Comparison of ENCODE assay signal across 13 mouse cellular contexts in the genomic region with DNA sequence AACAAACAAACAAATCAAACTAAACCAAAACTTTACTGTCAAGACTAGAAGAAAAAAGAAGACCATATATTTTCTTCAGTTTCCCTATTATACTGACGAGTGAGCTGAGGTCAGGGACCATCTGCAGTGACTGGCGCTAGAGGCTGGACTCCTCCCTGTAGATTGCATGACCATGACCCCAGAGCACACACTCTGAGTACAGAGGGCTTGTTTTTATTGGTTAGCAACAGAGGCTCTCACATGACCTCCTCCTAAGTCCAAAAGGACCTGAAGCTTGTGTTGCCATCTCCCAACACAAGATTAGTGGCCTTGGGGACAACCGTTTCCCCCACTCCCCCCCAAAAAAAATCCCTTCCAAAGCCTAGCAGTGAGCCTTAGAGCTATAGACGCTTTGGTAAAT. TPM values are rescaled to one million over a fixed set of nuclear protein-coding genes. Genes with fewer than 3 reads are reported as not detected.
DNase-seq lines count a peak whose midpoint lies in the region; ATAC-seq lines count a peak whose summit lies in the region.
"Had no signal": no experiment of that assay in that cellular context is flagged by ENCODE, and none has a peak within 500 bp of the region (broad histone marks: within the 10 kb centered on the region; RNA-seq: fewer than 3 reads in every experiment).

No protein-coding gene starts in this region.

- H3K4me2 ChIP-seq in forebrain, embryonic 15.5 days (replicated peaks) = no peak overlapping the region; the same call in 1 of the 2 replicates
- no peak overlapping the region for H3K4me2 ChIP-seq in forebrain, embryonic 12.5 days
- no peak overlapping the region for H3K4me2 ChIP-seq in liver, embryonic 12.5 days
- H3K4me2 ChIP-seq: hindbrain, embryonic 14.5 days had no signal

- DNase-seq in kidney, postnatal 14 days = peak; percentile 26
- no peak for DNase-seq in kidney, postnatal 4 days
- no peak for DNase-seq in right cerebral cortex, postnatal 4 days
- DNase-seq in ovary, postnatal 10 days (ENCODE audit: low spot score) = no peak
- DNase-seq: embryo, embryonic 11 days had no signal

- peak overlapping the region; percentile 72 for H3K27ac ChIP-seq in forebrain, embryonic 15.5 days (replicated peaks)
- no peak overlapping the region for H3K27ac ChIP-seq in forebrain, embryonic 12.5 days
- peak overlapping the region; percentile 93 for H3K27ac ChIP-seq in brown adipose tissue, adult 24 weeks (replicated peaks; ENCODE audit: low read depth, low read length)
- peak overlapping the region; percentile 72 for H3K27ac ChIP-seq in liver, embryonic 12.5 days
- H3K27ac ChIP-seq: hindbrain, embryonic 14.5 days; macrophage had no signal

- H3K27me3 ChIP-seq in forebrain, embryonic 15.5 days = no peaks in the 10 kb centered on the region
- H3K27me3 ChIP-seq in forebrain, embryonic 12.5 days = no peaks in the 10 kb centered on the region
- H3K27me3 ChIP-seq in liver, embryonic 12.5 days (replicated peaks) = no peaks in the 10 kb centered on the region

- no peaks in the 10 kb centered on the region for H3K9me3 ChIP-seq in forebrain, embryonic 15.5 days
- H3K9me3 ChIP-seq in forebrain, embryonic 12.5 days = no peaks in the 10 kb centered on the region
- H3K9me3 ChIP-seq in liver, embryonic 12.5 days (replicated peaks) = no peaks in the 10 kb centered on the region

- H3K4me3 ChIP-seq in forebrain, embryonic 15.5 days = no peak overlapping the region
- no peak overlapping the region for H3K4me3 ChIP-seq in forebrain, embryonic 12.5 days (replicated peaks)
- peak overlapping the region; percentile 26 for H3K4me3 ChIP-seq in brown adipose tissue, adult 24 weeks (ENCODE audit: insufficient read depth, low read depth, low read length)
- H3K4me3 ChIP-seq in liver, embryonic 12.5 days = no peak overlapping the region

- 74% methylated on average over 4 of the region's 4 CpGs for WGBS in forebrain, embryonic 15.5 days
- WGBS in forebrain, embryonic 12.5 days = 91% methylated on average over 4 of the region's 4 CpGs
- 59% methylated on average over 4 of the region's 4 CpGs for WGBS in liver, embryonic 12.5 days (ENCODE audit: insufficient replicate concordance)

- peaks cover 15% of the 10 kb centered on the region for H3K4me1 ChIP-seq in forebrain, embryonic 15.5 days
- H3K4me1 ChIP-seq in forebrain, embryonic 12.5 days = no peaks in the 10 kb centered on the region
- H3K4me1 ChIP-seq in brown adipose tissue, adult 24 weeks (ENCODE audit: control insufficient read depth, insufficient read depth, insufficient read length, low read length) = peaks cover 21% of the 10 kb centered on the region
- H3K4me1 ChIP-seq in liver, embryonic 12.5 days = peaks cover 26% of the 10 kb centered on the region

- H3K9ac ChIP-seq in forebrain, embryonic 15.5 days (replicated peaks) = no peak overlapping the region
- H3K9ac ChIP-seq in forebrain, embryonic 12.5 days = no peak overlapping the region
- no peak overlapping the region for H3K9ac ChIP-seq in liver, embryonic 12.5 days
- H3K9ac ChIP-seq: hindbrain, embryonic 14.5 days had no signal

- H3K36me3 ChIP-seq in forebrain, embryonic 15.5 days = peaks cover 31% of the 10 kb centered on the region
- peaks cover 39% of the 10 kb centered on the region for H3K36me3 ChIP-seq in forebrain, embryonic 12.5 days (replicated peaks)
- H3K36me3 ChIP-seq in liver, embryonic 12.5 days = no peaks in the 10 kb centered on the region

- ATAC-seq in forebrain, embryonic 15.5 days (replicated peaks) = no peak
- no peak for ATAC-seq in forebrain, embryonic 12.5 days (ENCODE audit: low FRiP score)
- ATAC-seq in liver, embryonic 12.5 days = peak; percentile 43; the same call in 1 of the 2 replicates
- ATAC-seq: CD4-positive, CD25-positive, alpha-beta regulatory T cell, adult 4 months had no signal

RNA-seq across cellular contexts. Expression of a gene that starts 10.3 kb away (rescaled TPM):
- 19.2 and 21.3 TPM in 2 replicates for polyA plus RNA-seq in forebrain, embryonic 15.5 days (2015; fragmentation: Nextera tagmentation; extraction: Ambion mirVana)
- polyA plus RNA-seq in forebrain, embryonic 12.5 days (2016; fragmentation: Nextera tagmentation; extraction: Ambion mirVana) = 21.3 and 22.3 TPM in 2 replicates
- polyA plus RNA-seq in brown adipose tissue, adult 24 weeks (2012; ENCODE audit: insufficient read depth, insufficient read length, missing spikeins) = 89.1 and 91.8 TPM in 2 replicates
- 19.0 and 21.1 TPM in 2 replicates for polyA plus RNA-seq in liver, embryonic 12.5 days (2016; fragmentation: Nextera tagmentation; extraction: Ambion mirVana)

RNA-seq across cellular contexts. Expression of a gene that starts 10.5 kb away (rescaled TPM):
- polyA plus RNA-seq in forebrain, embryonic 15.5 days (2015; fragmentation: Nextera tagmentation; extraction: Ambion mirVana) = 34.5 and 37.4 TPM in 2 replicates
- 11.5 and 17.3 TPM in 2 replicates for polyA plus RNA-seq in forebrain, embryonic 12.5 days (2016; fragmentation: Nextera tagmentation; extraction: Ambion mirVana)
- polyA plus RNA-seq in brown adipose tissue, adult 24 weeks (2012; ENCODE audit: insufficient read depth, insufficient read length, missing spikeins) = 4.8 and 8.4 TPM in 2 replicates
- 0.20 and 0.56 TPM in 2 replicates for polyA plus RNA-seq in liver, embryonic 12.5 days (2016; fragmentation: Nextera tagmentation; extraction: Ambion mirVana)
- polyA plus RNA-seq: CD4-positive, CD25-positive, alpha-beta regulatory T cell, adult 4 months had no signal

RNA-seq across cellular contexts. Expression of a gene that starts 13.4 kb away (rescaled TPM):
- polyA plus RNA-seq in forebrain, embryonic 15.5 days (2015; fragmentation: Nextera tagmentation; extraction: Ambion mirVana) = 7.4 TPM in 2 replicates
- polyA plus RNA-seq in forebrain, embryonic 12.5 days (2016; fragmentation: Nextera tagmentation; extraction: Ambion mirVana) = 7.3 and 7.6 TPM in 2 replicates
- polyA plus RNA-seq in brown adipose tissue, adult 24 weeks (2012; ENCODE audit: insufficient read depth, insufficient read length, missing spikeins) = 39.6 and 47.1 TPM in 2 replicates
- 28.0 and 29.8 TPM in 2 replicates for polyA plus RNA-seq in liver, embryonic 12.5 days (2016; fragmentation: Nextera tagmentation; extraction: Ambion mirVana)

RNA-seq across cellular contexts. Expression of a gene that starts 28.4 kb away (rescaled TPM):
- polyA plus RNA-seq in forebrain, embryonic 15.5 days (2015; fragmentation: Nextera tagmentation; extraction: Ambion mirVana) = not detected in 2 replicates
- polyA plus RNA-seq in forebrain, embryonic 12.5 days (2016; fragmentation: Nextera tagmentation; extraction: Ambion mirVana) = not detected in 2 replicates
- polyA plus RNA-seq in brown adipose tissue, adult 24 weeks (2012; ENCODE audit: insufficient read depth, insufficient read length, missing spikeins) = 0.54 TPM in 1 of 2 replicates, not detected in the other
- not detected in 2 replicates for polyA plus RNA-seq in liver, embryonic 12.5 days (2016; fragmentation: Nextera tagmentation; extraction: Ambion mirVana)
- polyA plus RNA-seq: hindbrain, embryonic 14.5 days; stomach, embryonic 16.5 days had no signal

RNA-seq across cellular contexts. Expression of a gene that starts 37.4 kb away (rescaled TPM):
- 22.4 and 24.8 TPM in 2 replicates for polyA plus RNA-seq in forebrain, embryonic 15.5 days (2015; fragmentation: Nextera tagmentation; extraction: Ambion mirVana)
- 21.7 and 25.5 TPM in 2 replicates for polyA plus RNA-seq in forebrain, embryonic 12.5 days (2016; fragmentation: Nextera tagmentation; extraction: Ambion mirVana)
- 11.7 and 13.6 TPM in 2 replicates for polyA plus RNA-seq in brown adipose tissue, adult 24 weeks (2012; ENCODE audit: insufficient read depth, insufficient read length, missing spikeins)
- 13.1 and 13.7 TPM in 2 replicates for polyA plus RNA-seq in liver, embryonic 12.5 days (2016; fragmentation: Nextera tagmentation; extraction: Ambion mirVana)
